Mouse (Mus musculus) stomach, embryonic 14.5 days (tissue): ENCODE data around the gene Mnd1. TPM values are rescaled to one million over a fixed set of nuclear protein-coding genes. Genes with fewer than 3 reads are reported as not detected.
A peak's percentile ranks its signal among the peaks of the same experiment; 100 is the strongest.

Source experiments
- ATAC-seq: fragments of 200-750 bp; cut with Nextera tagmentation; 2 replicates; pipeline ENCODE4 v1.8.0; 2017; ENCODE audit warnings: low read depth, moderate TSS enrichment; ENCODE audit not compliant: insufficient number of reproducible peaks, insufficient read depth, low FRiP score
- H3K27ac ChIP-seq: fragments of 300-500 bp; sonication (generic); 2 replicates; pipeline ENCODE4 v1.5.1; 2014; ENCODE audit warnings: mild to moderate bottlenecking, low read length, moderate library complexity, mixed read lengths
- H3K27me3 ChIP-seq: fragments of 300-500 bp; sonication (generic); 2 replicates; pipeline ENCODE4 v1.6.1; 2014; ENCODE audit warnings: low read length, control low read depth, mixed read lengths; ENCODE audit not compliant: control insufficient read depth, insufficient read depth
- H3K36me3 ChIP-seq: fragments of 300-500 bp; sonication (generic); 2 replicates; pipeline ENCODE4 v1.6.1; 2014; ENCODE audit warnings: mild to moderate bottlenecking, control low read depth, low read length, moderate library complexity, mixed read lengths; ENCODE audit not compliant: control insufficient read depth, insufficient read depth
- H3K4me1 ChIP-seq: fragments of 300-500 bp; sonication (generic); 2 replicates; pipeline ENCODE4 v1.6.1; 2014; ENCODE audit warnings: low read length, control low read depth, mixed read lengths; ENCODE audit not compliant: control insufficient read depth, insufficient read depth
- H3K4me2 ChIP-seq: fragments of 300-500 bp; sonication (generic); replicated peaks from 2 replicates; pipeline ENCODE4 v1.6.1; 2014; ENCODE audit warnings: low read depth, low read length, control low read depth
- H3K4me3 ChIP-seq: fragments of 300-500 bp; sonication (generic); 2 replicates; pipeline ENCODE4 v1.5.1; 2014; ENCODE audit warnings: low read depth, low read length, control low read depth
- H3K9ac ChIP-seq: fragments of 300-500 bp; sonication (generic); replicated peaks from 2 replicates; pipeline ENCODE4 v1.6.1; 2014; ENCODE audit warnings: low read depth, mild to moderate bottlenecking, control low read depth, low read length, moderate library complexity, mixed read lengths
- H3K9me3 ChIP-seq: fragments of 300-500 bp; sonication (generic); 2 replicates; pipeline ENCODE4 v1.6.1; 2016; ENCODE audit warnings: low read depth, low read length, control low read depth; ENCODE audit not compliant: control insufficient read depth
- WGBS: fragments of 180-500 bp; shearing (Covaris S2); extraction: QIAGEN DNeasy Blood & Tissue Kit; methylation state at CpG from one replicate; pipeline ENCODE4 v1.1.7; 2014; 5-methylcytosine and 5-hydroxymethylcytosine counted together
- polyA plus RNA-seq: library from polyadenylated mRNA; unstranded; fragments of >200 nt; fragmentation: Nextera tagmentation; extraction: Ambion mirVana; gene quantifications from 2 replicates; pipeline ENCODE4 v1.2.1, GENCODE M21; 2014

The Mnd1 gene
- polyA plus RNA-seq, 1 experiment from 2014 or later, result 15.2 TPM

GRCm38 (mm10) chr3:84189629-84190173, 34.1 kb upstream of the Mnd1 start:
- no peaks in the 10 kb centered on the region; the same call in 1 of the 2 replicates for H3K27me3 ChIP-seq
- peak overlapping the region; percentile 18; the same call in 1 of the 2 replicates for H3K9ac ChIP-seq
- H3K4me2 ChIP-seq, result peak overlapping the region; percentile 49
- H3K4me1 ChIP-seq, result no peaks in the 10 kb centered on the region
- peak overlapping the region; percentile 1; the same call in 1 of the 2 replicates for H3K27ac ChIP-seq
- H3K9me3 ChIP-seq, result no peaks in the 10 kb centered on the region
- peak overlapping the region; percentile 25 for H3K4me3 ChIP-seq
- no peaks in the 10 kb centered on the region for H3K36me3 ChIP-seq
- WGBS, result 34% methylated on average over 10 of the region's 10 CpGs
- no peak for ATAC-seq

GRCm38 (mm10) chr3:84181717-84182116, 26.1 kb upstream of the Mnd1 start:
- H3K27me3 ChIP-seq, result no peaks in the 10 kb centered on the region
- H3K4me1 ChIP-seq, result no peaks in the 10 kb centered on the region
- H3K4me2 ChIP-seq, result no peak overlapping the region
- H3K9ac ChIP-seq, result no peak overlapping the region
- no peaks in the 10 kb centered on the region for H3K9me3 ChIP-seq
- no peak overlapping the region for H3K27ac ChIP-seq
- H3K36me3 ChIP-seq, result no peaks in the 10 kb centered on the region
- no peak overlapping the region for H3K4me3 ChIP-seq
- no peak for ATAC-seq
- 54% methylated on average over 4 of the region's 4 CpGs for WGBS

- WGBS, result 56% methylated on average over 8 of the region's 8 CpGs
- Histone ChIP-seq H3K36me3 (no peaks in the 10 kb centered on the region), H3K4me1 (no peaks in the 10 kb centered on the region), H3K9me3 (no peaks in the 10 kb centered on the region), H3K27me3 (no peaks in the 10 kb centered on the region), H3K9ac (no peak overlapping the region), H3K4me2 (no peak overlapping the region), H3K27ac (no peak overlapping the region), H3K4me3 (no peak overlapping the region)
- no peak for ATAC-seq
Measured at GRCm38 (mm10) chr3:84181102-84181501, 25.5 kb upstream of the Mnd1 start.

- no peaks in the 10 kb centered on the region for H3K4me1 ChIP-seq
- no peaks in the 10 kb centered on the region for H3K36me3 ChIP-seq
- no peak overlapping the region for H3K4me3 ChIP-seq
- ATAC-seq, result no peak
- no peak overlapping the region for H3K9ac ChIP-seq
- H3K4me2 ChIP-seq, result no peak overlapping the region
- no peak overlapping the region for H3K27ac ChIP-seq
- WGBS, result 80% methylated on average over 2 of the region's 2 CpGs
- no peaks in the 10 kb centered on the region for H3K9me3 ChIP-seq
- no peaks in the 10 kb centered on the region for H3K27me3 ChIP-seq
Measured at GRCm38 (mm10) chr3:84180304-84180703, 24.7 kb upstream of the Mnd1 start.

- H3K27me3 ChIP-seq, result no peaks in the 10 kb centered on the region
- no peaks in the 10 kb centered on the region for H3K9me3 ChIP-seq
- ATAC-seq, result no peak
- no peak overlapping the region for H3K27ac ChIP-seq
- H3K9ac ChIP-seq, result no peak overlapping the region
- H3K4me2 ChIP-seq, result no peak overlapping the region
- H3K4me3 ChIP-seq, result no peak overlapping the region
- 61% methylated on average over 2 of the region's 2 CpGs for WGBS
- H3K36me3 ChIP-seq, result no peaks in the 10 kb centered on the region
- H3K4me1 ChIP-seq, result no peaks in the 10 kb centered on the region
Measured at GRCm38 (mm10) chr3:84177834-84178233, 22.2 kb upstream of the Mnd1 start.

GRCm38 (mm10) chr3:84175337-84176315, 20.0 kb upstream of the Mnd1 start:
- Histone ChIP-seq H3K36me3 (no peaks in the 10 kb centered on the region), H3K27ac (no peak overlapping the region), H3K4me1 (no peaks in the 10 kb centered on the region), H3K9ac (no peak overlapping the region), H3K4me3 (no peak overlapping the region), H3K4me2 (no peak overlapping the region), H3K9me3 (no peaks in the 10 kb centered on the region), H3K27me3 (no peaks in the 10 kb centered on the region)
- WGBS, result 61% methylated on average over 7 of the region's 7 CpGs
- ATAC-seq, result peak; percentile 61; the same call in 1 of the 2 replicates

GRCm38 (mm10) chr3:84173581-84174154, 18.1 kb upstream of the Mnd1 start, which contains the start of gene Gm6525:
Gene Gm6525, plus strand, starts transcription at chr3:84174104.
- H3K27me3 ChIP-seq, result no peaks in the 10 kb centered on the region
- WGBS, result 89% methylated on average over 11 of the region's 11 CpGs
- H3K4me1 ChIP-seq, result no peaks in the 10 kb centered on the region
- H3K9me3 ChIP-seq, result no peaks in the 10 kb centered on the region
- H3K4me2 ChIP-seq, result no peak within 1 kb of the TSS
- H3K4me3 ChIP-seq, result no peak within 1 kb of the TSS
- no peak for ATAC-seq
- no peaks in the 10 kb centered on the region for H3K36me3 ChIP-seq
- no peak within 1 kb of the TSS for H3K9ac ChIP-seq
- no peak within 1 kb of the TSS for H3K27ac ChIP-seq

- Histone ChIP-seq H3K9ac (no peak overlapping the region), H3K9me3 (no peaks in the 10 kb centered on the region), H3K4me1 (no peaks in the 10 kb centered on the region), H3K27me3 (no peaks in the 10 kb centered on the region), H3K27ac (no peak overlapping the region), H3K4me3 (no peak overlapping the region), H3K36me3 (no peaks in the 10 kb centered on the region; the same call in 1 of the 2 replicates), H3K4me2 (no peak overlapping the region)
- no peak for ATAC-seq
- WGBS, result 42% methylated on average over 11 of the region's 11 CpGs
Measured at GRCm38 (mm10) chr3:84172406-84172805, 16.8 kb upstream of the Mnd1 start.
